Mouse (Mus musculus) heart, adult 2 months (tissue): Measurements from ENCODE around the gene Nipsnap3a. TPM values are rescaled to one million over a fixed set of nuclear protein-coding genes. Genes with fewer than 3 reads are reported as not detected.

Source experiments
- DNase-seq, 2 experiments: peaks; one replicate each; pipeline ENCODE4 v3.0.0; 2021
- H3K27ac ChIP-seq: fragments of 200-600 bp; 2 replicates; pipeline ENCODE4 v1.8.1; 2022
- H3K27me3 ChIP-seq: fragments of 200-500 bp; 2 replicates; pipeline ENCODE4 v1.6.1; 2012; ENCODE audit warnings: mild to moderate bottlenecking, low read length, inconsistent platforms, mixed read lengths; ENCODE audit not compliant: control insufficient read depth, insufficient read depth
- H3K36me3 ChIP-seq: fragments of 200-500 bp; 2 replicates; pipeline ENCODE4 v1.6.1; 2012; ENCODE audit warnings: low read length, inconsistent platforms; ENCODE audit not compliant: control insufficient read depth, insufficient read depth
- H3K4me1 ChIP-seq: fragments of 200-500 bp; 2 replicates; pipeline ENCODE4 v1.6.1; 2011; ENCODE audit warnings: low read length; ENCODE audit not compliant: control insufficient read depth, insufficient read depth
- H3K4me3 ChIP-seq: fragments of 200-600 bp; 2 replicates; pipeline ENCODE4 v1.8.1; 2022
- H3K79me2 ChIP-seq: fragments of 200-500 bp; replicated peaks from 2 replicates; pipeline ENCODE4 v1.6.1; 2012; ENCODE audit warnings: mild to moderate bottlenecking, inconsistent platforms, low read length, moderate library complexity, mixed read lengths; ENCODE audit not compliant: control insufficient read depth, insufficient read depth
- H3K9ac ChIP-seq: fragments of 200-500 bp; 2 replicates; pipeline ENCODE4 v1.6.1; 2012; ENCODE audit warnings: low read depth, mild to moderate bottlenecking, control low read depth, inconsistent platforms, low read length, mixed read lengths
- CTCF ChIP-seq: fragments of 200-600 bp; IDR thresholded peaks from 2 replicates; pipeline ENCODE4 v1.8.1; 2022; ENCODE audit warnings: antibody characterized with exemption, mild to moderate bottlenecking, moderate library complexity
- EP300 ChIP-seq: fragments of 200-500 bp; IDR thresholded peaks from 2 replicates; pipeline ENCODE4 v1.6.1; 2011; ENCODE audit warnings: low read depth, low read length, control low read depth; ENCODE audit not compliant: insufficient read depth
- POLR2A ChIP-seq: fragments of 200-500 bp; IDR thresholded peaks from 2 replicates; pipeline ENCODE4 v1.6.1; 2011; ENCODE audit warnings: mild to moderate bottlenecking, low read depth, low read length, control low read depth; ENCODE audit not compliant: insufficient read depth
- WGBS: fragments of 180-500 bp; shearing (Covaris S2); methylation state at CpG from one replicate; pipeline ENCODE4 v1.1.7; 2018; 5-methylcytosine and 5-hydroxymethylcytosine counted together
- intact Hi-C: fragments of 180-260 bp; cut with DNase I; formaldehyde crosslinking; loops from one replicate; pipeline ENCODE4 v1.15.1; 2025
- polyA plus RNA-seq: library from polyadenylated mRNA; depleted of rRNA; stranded (reverse); fragments of >200 nt; gene quantifications from 2 replicates; pipeline ENCODE4 v1.2.3, GENCODE M21; 2012
- total RNA-seq, 2 experiments: library from RNA; stranded (reverse); gene quantifications; 2 replicates each; pipeline ENCODE4 v1.2.3; 2021

The Nipsnap3a gene
- total and polyA plus RNA-seq, 3 experiments: not detected

DNA sequence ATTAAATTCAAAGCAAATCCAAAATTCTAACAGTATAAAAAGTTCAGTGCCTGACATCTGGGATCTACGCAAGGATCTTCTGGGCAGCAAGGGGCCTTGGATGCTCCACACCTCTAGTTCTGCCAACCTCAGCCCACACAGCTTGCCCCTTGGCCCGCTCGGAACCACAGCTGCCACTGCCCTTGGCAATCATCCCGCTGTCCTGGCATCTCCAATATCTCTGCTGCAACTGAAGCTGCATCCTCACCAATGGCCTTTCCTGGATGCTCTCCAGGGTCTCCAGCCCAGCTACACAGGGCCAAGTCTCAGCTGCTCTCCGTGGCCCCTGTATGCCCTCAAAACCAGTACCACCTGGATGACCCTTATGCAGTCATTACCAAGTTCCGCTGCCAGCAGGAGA, 10.4 kb downstream of the Nipsnap3a start:
- intact Hi-C loops: no loop called here
- Histone ChIP-seq H3K4me1 (no peaks in the 10 kb centered on the region), H3K4me3 (no peak overlapping the region), H3K27me3 (no peaks in the 10 kb centered on the region), H3K9ac (no peak overlapping the region), H3K36me3 (no peaks in the 10 kb centered on the region), H3K79me2 (no peaks in the 10 kb centered on the region), H3K27ac (no peak overlapping the region)
- WGBS: 89% methylated on average over 6 of the region's 6 CpGs
- no peak for TF ChIP-seq EP300
- no peak for TF ChIP-seq POLR2A
- no peak for TF ChIP-seq CTCF
- DNase-seq: no peak

- no peaks in the 10 kb centered on the region for H3K79me2 ChIP-seq
- H3K27me3 ChIP-seq: no peaks in the 10 kb centered on the region
- DNase-seq: no peak
- H3K4me3 ChIP-seq: no peak overlapping the region
- TF ChIP-seq EP300: no peak
- TF ChIP-seq CTCF: no peak
- TF ChIP-seq POLR2A: no peak
- no peak overlapping the region for H3K9ac ChIP-seq
- no peaks in the 10 kb centered on the region for H3K36me3 ChIP-seq
- 58% methylated on average over 8 of the region's 8 CpGs for WGBS
- H3K4me1 ChIP-seq: no peaks in the 10 kb centered on the region
- H3K27ac ChIP-seq: no peak overlapping the region
- intact Hi-C loops: no loop called here
Observed at GRCm38 (mm10) chr4:53000154-53000553, 11.1 kb downstream of the Nipsnap3a start.

DNA sequence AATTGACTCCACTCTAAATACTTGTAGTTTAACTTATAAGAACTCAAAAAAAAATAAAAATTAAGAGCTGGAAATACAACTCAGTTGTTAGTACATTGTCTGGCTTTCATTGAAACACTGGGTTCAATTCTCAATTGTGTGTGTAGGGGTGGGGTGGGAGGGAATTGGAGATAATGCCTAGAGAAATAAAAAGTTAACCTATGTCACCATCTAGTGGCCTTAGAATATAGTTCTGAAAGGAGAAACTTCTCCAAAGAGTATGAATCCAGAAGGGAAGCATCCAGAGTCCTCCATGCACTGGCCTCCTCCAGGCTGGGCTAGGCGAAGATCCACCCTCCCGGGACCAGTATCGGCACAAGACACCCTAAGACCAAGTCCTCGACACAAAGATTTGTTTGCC, 20.1 kb downstream of the Nipsnap3a start:
- no peaks in the 10 kb centered on the region for H3K36me3 ChIP-seq
- no peak for DNase-seq
- no peaks in the 10 kb centered on the region; the same call in 1 of the 2 replicates for H3K4me1 ChIP-seq
- H3K4me3 ChIP-seq: no peak overlapping the region
- H3K9ac ChIP-seq: no peak overlapping the region
- TF ChIP-seq EP300: no peak
- peak; percentile 43 for TF ChIP-seq CTCF
- no peak for TF ChIP-seq POLR2A
- H3K27ac ChIP-seq: no peak overlapping the region
- intact Hi-C loops: no loop called here
- H3K79me2 ChIP-seq: no peaks in the 10 kb centered on the region
- 59% methylated on average over 4 of the region's 4 CpGs for WGBS
- H3K27me3 ChIP-seq: no peaks in the 10 kb centered on the region

GRCm38 (mm10) chr4:53009871-53010270, 20.8 kb downstream of the Nipsnap3a start:
- WGBS: 94% methylated on average over 4 of the region's 4 CpGs
- intact Hi-C loops: loop anchor here (5.0 kb wide), 1 partner anchor 432 kb away; the partner anchor contains the start of gene Slc44a1
- Histone ChIP-seq H3K27ac (no peak overlapping the region), H3K36me3 (no peaks in the 10 kb centered on the region), H3K27me3 (no peaks in the 10 kb centered on the region), H3K79me2 (no peaks in the 10 kb centered on the region), H3K4me1 (no peaks in the 10 kb centered on the region; the same call in 1 of the 2 replicates), H3K4me3 (no peak overlapping the region), H3K9ac (no peak overlapping the region)
- TF ChIP-seq EP300: no peak
- no peak for TF ChIP-seq CTCF
- no peak for TF ChIP-seq POLR2A
- DNase-seq: no peak

- peak; percentile 93 to 96 for DNase-seq
- H3K79me2 ChIP-seq: no peaks in the 10 kb centered on the region
- peak within 1 kb of the TSS; percentile 66 for H3K9ac ChIP-seq
- H3K4me3 ChIP-seq: peak within 1 kb of the TSS; percentile 73
- TF ChIP-seq EP300 (0 out of 2 replicates have a peak, but pooled peaks have one; percentile 36), POLR2A (peak; percentile 71), CTCF (no peak)
- under 1% methylated on average over 62 of the region's 63 CpGs for WGBS
- H3K27me3 ChIP-seq: no peaks in the 10 kb centered on the region
- intact Hi-C loops: loop anchor here (5.0 kb wide), 1 partner anchor 430 kb away; the partner anchor contains the start of gene Slc44a1
- H3K27ac ChIP-seq: peak within 1 kb of the TSS; percentile 86
- H3K36me3 ChIP-seq: no peaks in the 10 kb centered on the region
- no peaks in the 10 kb centered on the region; the same call in 1 of the 2 replicates for H3K4me1 ChIP-seq
Observed at GRCm38 (mm10) chr4:53011732-53012361, 22.8 kb downstream of the Nipsnap3a start, which contains the start of gene Nipsnap3b. Gene Nipsnap3b, plus strand, starts transcription at chr4:53011880.

DNA sequence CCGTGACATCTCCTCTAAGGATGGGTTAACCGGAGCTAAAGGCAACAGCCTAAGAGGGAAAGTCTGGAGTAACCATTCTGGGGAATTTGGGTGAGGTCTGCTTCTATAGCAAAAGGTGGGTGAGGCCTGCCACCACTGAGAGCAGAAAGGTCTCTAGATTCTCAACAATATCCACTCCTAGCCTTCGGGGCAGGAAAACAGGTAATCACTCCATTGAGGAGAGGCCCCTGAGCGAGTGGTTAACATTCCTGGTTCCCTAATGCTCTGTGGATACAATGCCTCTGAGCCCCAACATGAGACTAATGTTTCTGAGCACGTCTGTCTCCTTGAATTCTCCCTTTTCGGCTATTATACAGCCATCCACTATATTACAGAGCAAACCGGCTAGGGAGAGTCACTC, 25.3 kb downstream of the Nipsnap3a start:
- no peak for DNase-seq
- Histone ChIP-seq H3K9ac (no peak overlapping the region), H3K79me2 (no peaks in the 10 kb centered on the region), H3K27me3 (no peaks in the 10 kb centered on the region), H3K4me1 (no peaks in the 10 kb centered on the region; the same call in 1 of the 2 replicates), H3K4me3 (no peak overlapping the region), H3K27ac (no peak overlapping the region), H3K36me3 (no peaks in the 10 kb centered on the region)
- WGBS: 95% methylated on average over 7 of the region's 7 CpGs
- intact Hi-C loops: loop anchor here (5.0 kb wide), 1 partner anchor 428 kb away; the partner anchor contains the start of gene Slc44a1
- TF ChIP-seq CTCF (no peak), EP300 (no peak), POLR2A (no peak)
